Mouse (Mus musculus) embryonic fibroblast, embryonic 13.5 days (primary cell): ENCODE results near the gene Spc24.

Experiments
- CTCF ChIP-seq: IDR thresholded peaks from 2 replicates; pipeline ENCODE4 v1.5.1; 2011; ENCODE audit warnings: mild to moderate bottlenecking, control low read depth, low read length, moderate library complexity, borderline replicate concordance; ENCODE audit not compliant: insufficient read depth
- POLR2A ChIP-seq: IDR thresholded peaks from 2 replicates; pipeline ENCODE4 v1.6.1; 2011; ENCODE audit warnings: low read depth, mild to moderate bottlenecking, control low read depth, low read length, moderate library complexity

DNA sequence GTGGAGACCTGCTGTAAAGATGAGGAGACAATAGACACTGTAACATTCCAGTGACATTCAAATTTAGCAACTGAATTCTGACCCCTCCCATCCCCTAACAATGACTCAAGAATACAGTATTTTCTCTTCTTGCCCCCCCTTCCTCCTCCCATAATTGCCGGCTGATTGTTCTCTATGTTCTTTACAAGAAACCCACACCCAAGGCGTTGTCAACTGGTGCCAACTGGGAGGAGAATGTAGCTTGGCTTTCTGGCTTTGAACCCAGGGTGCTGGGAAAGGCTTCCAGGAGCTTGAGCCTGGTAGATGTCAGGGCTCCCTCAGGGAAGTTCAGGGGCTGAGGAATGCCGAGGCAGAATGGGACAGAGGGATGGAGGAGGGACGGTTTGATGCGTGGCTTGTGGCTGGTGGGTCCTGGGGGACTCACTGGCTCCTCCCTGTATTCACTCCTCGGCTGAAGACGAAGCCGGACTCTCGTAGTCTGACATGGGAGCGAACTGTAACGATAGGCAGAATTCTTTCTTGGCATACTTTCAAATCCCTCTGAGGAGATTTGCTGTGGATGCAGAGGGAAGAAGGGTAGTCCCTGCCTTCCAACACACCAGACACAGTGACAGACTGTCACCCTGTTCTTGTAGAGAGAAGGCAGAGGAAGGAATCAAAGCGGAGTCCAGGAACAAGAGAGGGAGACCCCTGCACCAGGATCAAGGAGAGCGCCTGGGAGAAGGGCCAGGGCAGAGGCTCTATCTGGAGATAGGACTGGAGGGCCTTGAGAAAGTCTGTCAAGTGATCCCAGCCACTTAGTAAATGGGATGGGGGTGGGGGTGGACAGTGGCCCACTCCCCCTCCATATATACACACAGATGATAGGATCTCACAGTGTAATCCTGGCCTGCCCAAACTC, 8.7 kb upstream of the Spc24 start:
- TF ChIP-seq POLR2A (0 out of 2 replicates have a peak, but pooled peaks have one; percentile 8), CTCF (no peak)
